Mouse (Mus musculus): Measurements from ENCODE around the gene Dnajb14. TPM values are rescaled to one million over a fixed set of nuclear protein-coding genes. Genes with fewer than 3 reads are reported as not detected.

The Dnajb14 gene
- total and polyA plus RNA-seq, 3 experiments = 2.8 to 7.0 (median 4.4) TPM

DNA sequence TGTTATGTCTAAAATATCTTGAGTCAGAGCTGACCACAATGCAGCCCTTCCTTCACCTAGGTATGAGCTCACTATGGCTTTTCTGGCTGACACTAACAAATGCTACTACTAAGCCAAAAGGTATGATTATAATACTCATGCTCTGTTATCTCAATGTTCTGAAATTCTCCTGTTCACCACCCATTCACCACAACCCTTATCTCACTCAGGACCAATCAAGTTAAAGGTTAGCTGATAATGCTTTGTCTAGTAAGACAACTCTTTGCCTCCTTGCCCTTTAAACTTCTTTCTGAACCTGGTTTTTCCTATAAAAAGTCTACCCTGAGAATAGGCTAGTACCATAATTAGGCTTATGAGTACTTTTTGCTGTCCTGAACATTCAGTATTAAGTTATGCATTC lies 29.3 kb upstream of the Dnajb14 start:
- H3K36me3 ChIP-seq (replicated peaks in 1 of 2; ENCODE audit: control insufficient read depth in 1 of 2, insufficient read depth in 1 of 2, low read length in 1 of 2) = no peaks in the 10 kb centered on the region
- H3K27ac ChIP-seq (ENCODE audit: insufficient read depth, low read depth) = no peak overlapping the region
- H3K79me2 ChIP-seq (replicated peaks; ENCODE audit: control insufficient read depth, extremely low read depth, insufficient read depth, poor library complexity, severe bottlenecking) = no peaks in the 10 kb centered on the region
- DNase-seq (ENCODE audit: extremely low read depth) = no peak
- in situ Hi-C loops (cut with MboI; ENCODE audit: low pct_ligation_motif_present, low pct_unique_long_range_greater_than_20kb, low sequenced_read_pairs) (no loop called here), dilution Hi-C loops (cut with MboI; ENCODE audit: extremely low pct_ligation_motif_present, extremely low pct_unique_long_range_greater_than_20kb, low sequenced_read_pairs) (no loop called here)
- peaks cover 9 to 10% of the 10 kb centered on the region in 2 experiments for H3K4me1 ChIP-seq (ENCODE audit: control insufficient read depth in 1 of 2, insufficient read depth in 2 of 2)
- H3K4me2 ChIP-seq (ENCODE audit: insufficient read depth, low read depth, poor library complexity, severe bottlenecking) = no peak overlapping the region
- no peak overlapping the region for H3K4me3 ChIP-seq (replicated peaks in 1 of 3; ENCODE audit: low read depth in 2 of 3, low read length in 2 of 3, poor library complexity in 1 of 3)
- peaks cover 2% of the 10 kb centered on the region for H3K27me3 ChIP-seq (replicated peaks)
- peaks cover 2% of the 10 kb centered on the region for H3K9me3 ChIP-seq (replicated peaks; ENCODE audit: low read length)
- no peak overlapping the region for H3K9ac ChIP-seq (ENCODE audit: insufficient read depth, low read depth)
- TF ChIP-seq USF1 (IDR thresholded peaks at IDR 0.05; ENCODE audit: low read depth, low read length) = no peak
- TF ChIP-seq TBP (conservative IDR thresholded peaks at IDR 0.05; ENCODE audit: low read depth, low read length) = no peak
- no peak for TF ChIP-seq ETS1 (conservative IDR thresholded peaks at IDR 0.05; ENCODE audit: low read depth, low read length)
- TF ChIP-seq UBTF (IDR thresholded peaks at IDR 0.05; ENCODE audit: low read depth, low read length) = no peak
- TF ChIP-seq NRF1 (IDR thresholded peaks at IDR 0.05; ENCODE audit: low read depth, low read length) = no peak
- TF ChIP-seq POLR2AphosphoS2 (IDR thresholded peaks at IDR 0.05; ENCODE audit: low read depth, low read length) = no peak
- no peak for TF ChIP-seq KAT2A (IDR thresholded peaks at IDR 0.05; ENCODE audit: insufficient replicate concordance, low read length)
- no peak for TF ChIP-seq PAX5 (IDR thresholded peaks at IDR 0.05; ENCODE audit: low read length)

DNA sequence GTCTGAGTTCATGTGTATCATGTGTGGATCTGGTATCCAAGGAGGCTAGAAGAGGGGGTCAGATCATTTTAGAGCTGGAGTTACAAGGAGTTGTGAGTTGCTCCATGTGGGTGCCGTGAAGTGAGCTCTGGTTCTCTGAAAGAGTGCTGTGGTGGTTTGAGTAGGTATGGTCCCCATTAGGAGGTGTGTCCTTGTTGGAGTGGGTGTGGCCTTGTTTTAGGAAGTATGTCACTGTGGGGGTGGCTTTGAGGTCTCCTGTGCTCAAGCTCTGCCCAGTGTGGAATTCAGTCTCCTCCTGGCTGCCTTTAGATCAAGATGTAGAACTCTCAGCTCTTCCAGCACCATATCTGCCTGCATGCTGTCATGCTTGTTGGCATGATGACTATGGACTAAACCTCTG lies 24.5 kb upstream of the Dnajb14 start:
- peaks cover 0 to 11% of the 10 kb centered on the region in 2 experiments; a peak in 2 of 4 replicates for H3K4me1 ChIP-seq (ENCODE audit: control insufficient read depth in 1 of 2, insufficient read depth in 2 of 2)
- TF ChIP-seq UBTF (IDR thresholded peaks at IDR 0.05; ENCODE audit: low read depth, low read length) (no peak), CTCF (conservative IDR thresholded peaks at IDR 0.05 in 1 of 2, IDR thresholded peaks at IDR 0.05 in 1 of 2; ENCODE audit: low read depth in 2 of 2, low read length in 2 of 2) (no peak), USF1 (IDR thresholded peaks at IDR 0.05; ENCODE audit: low read depth, low read length) (no peak), ZC3H11A (IDR thresholded peaks at IDR 0.05; ENCODE audit: low read depth, low read length) (no peak), USF2 (conservative IDR thresholded peaks at IDR 0.05; ENCODE audit: low read depth, low read length) (no peak), CHD2 (IDR thresholded peaks at IDR 0.05; ENCODE audit: low read length) (no peak), NRF1 (IDR thresholded peaks at IDR 0.05; ENCODE audit: low read depth, low read length) (no peak), MAFK (IDR thresholded peaks at IDR 0.05; ENCODE audit: insufficient replicate concordance, low read length) (no peak), NELFE (IDR thresholded peaks at IDR 0.05; ENCODE audit: low read depth, low read length) (no peak), E2F4 (IDR thresholded peaks at IDR 0.05; ENCODE audit: insufficient replicate concordance, low read depth, low read length) (no peak), ELF1 (IDR thresholded peaks at IDR 0.05; ENCODE audit: low read depth, low read length) (no peak), MYC (IDR thresholded peaks at IDR 0.05; ENCODE audit: low read depth, low read length) (no peak), ZKSCAN1 (IDR thresholded peaks at IDR 0.05; ENCODE audit: borderline replicate concordance, low read depth, low read length) (no peak), MAZ (IDR thresholded peaks at IDR 0.05; ENCODE audit: low read depth, low read length) (no peak), RCOR1 (conservative IDR thresholded peaks at IDR 0.05; ENCODE audit: low read depth, low read length) (no peak)
- H3K4me2 ChIP-seq (ENCODE audit: insufficient read depth, low read depth, poor library complexity, severe bottlenecking) = no peak overlapping the region
- no peak overlapping the region for H3K4me3 ChIP-seq (replicated peaks in 1 of 3; ENCODE audit: low read depth in 2 of 3, low read length in 2 of 3, poor library complexity in 1 of 3)
- dilution Hi-C loops (cut with MboI; ENCODE audit: extremely low pct_ligation_motif_present, extremely low pct_unique_long_range_greater_than_20kb, low sequenced_read_pairs) (no loop called here), in situ Hi-C loops (cut with MboI; ENCODE audit: low pct_ligation_motif_present, low pct_unique_long_range_greater_than_20kb, low sequenced_read_pairs) (no loop called here)
- no peaks in the 10 kb centered on the region for H3K36me3 ChIP-seq (replicated peaks in 1 of 2; ENCODE audit: control insufficient read depth in 1 of 2, insufficient read depth in 1 of 2, low read length in 1 of 2)
- no peaks in the 10 kb centered on the region for H3K27me3 ChIP-seq (replicated peaks)
- no peaks in the 10 kb centered on the region for H3K79me2 ChIP-seq (replicated peaks; ENCODE audit: control insufficient read depth, extremely low read depth, insufficient read depth, poor library complexity, severe bottlenecking)
- peak; percentile 44 for DNase-seq (ENCODE audit: extremely low read depth)
- no peak overlapping the region for H3K9ac ChIP-seq (ENCODE audit: insufficient read depth, low read depth)
- no peak overlapping the region for H3K27ac ChIP-seq (ENCODE audit: insufficient read depth, low read depth)
- H3K9me3 ChIP-seq (replicated peaks; ENCODE audit: low read length) = peaks cover 2% of the 10 kb centered on the region

Measured in CH12.LX (cell line).